Mouse (Mus musculus) bone marrow macrophage, adult 2 months (primary cell): ENCODE data around the gene Ctnnd1.

Source experiments
- CTCF ChIP-seq: IDR thresholded peaks from 2 replicates; pipeline ENCODE4 v1.5.1; 2012; ENCODE audit warnings: low read depth, mild to moderate bottlenecking, low read length, moderate library complexity
- POLR2A ChIP-seq: IDR thresholded peaks from 2 replicates; pipeline ENCODE4 v1.6.1; 2012; ENCODE audit warnings: mild to moderate bottlenecking, low read depth, low read length, borderline replicate concordance

GRCm38 (mm10) chr2:84607842-84608241, 42.7 kb downstream of the Ctnnd1 start:
- TF ChIP-seq CTCF (no peak), POLR2A (no peak)
